Mouse (Mus musculus): ENCODE measurements around the gene Cx3cl1. TPM values are rescaled to one million over a fixed set of nuclear protein-coding genes. Genes with fewer than 3 reads are reported as not detected.

The Cx3cl1 gene
- total and polyA plus RNA-seq, 3 experiments: 0.38 TPM; not detected in 2

- Histone ChIP-seq H3K4me3 (ENCODE audit: low read depth, low read length) (no peak overlapping the region), H3K9me3 (replicated peaks) (no peaks in the 10 kb centered on the region), H3K36me3 (replicated peaks) (no peaks in the 10 kb centered on the region), H3K27me3 (ENCODE audit: insufficient read depth, low read length) (peaks cover 32% of the 10 kb centered on the region), H3K4me1 (ENCODE audit: insufficient read depth, low read depth, low read length) (no peaks in the 10 kb centered on the region)
- TF ChIP-seq CTCF (IDR thresholded peaks at IDR 0.05; ENCODE audit: low read depth, low read length) (no peak), GATA2 (IDR thresholded peaks at IDR 0.05; ENCODE audit: borderline replicate concordance, low read depth, low read length) (no peak), TAL1 (conservative IDR thresholded peaks at IDR 0.05; ENCODE audit: low read depth, low read length) (no peak), GATA1 (IDR thresholded peaks at IDR 0.05; ENCODE audit: borderline replicate concordance, low read length) (no peak), POLR2AphosphoS5 (IDR thresholded peaks at IDR 0.05; ENCODE audit: insufficient replicate concordance, low read depth, low read length) (no peak)
- ATAC-seq (ENCODE audit: extremely low read depth, insufficient number of reproducible peaks, low FRiP score, poor library complexity, severe bottlenecking): no peak
- DNase-seq (ENCODE audit: low spot score): no peak
Measured at GRCm38 (mm10) chr8:94776346-94776745, 4.5 kb downstream of the Cx3cl1 start.

GRCm38 (mm10) chr8:94778036-94778435 lies 6.2 kb downstream of the Cx3cl1 start:
- peaks cover 20% of the 10 kb centered on the region; the same call in 1 of the 2 replicates for H3K27me3 ChIP-seq (ENCODE audit: insufficient read depth, low read length)
- no peak for ATAC-seq (ENCODE audit: extremely low read depth, insufficient number of reproducible peaks, low FRiP score, poor library complexity, severe bottlenecking)
- TF ChIP-seq POLR2AphosphoS5 (IDR thresholded peaks at IDR 0.05; ENCODE audit: insufficient replicate concordance, low read depth, low read length) (no peak), TAL1 (conservative IDR thresholded peaks at IDR 0.05; ENCODE audit: low read depth, low read length) (no peak), CTCF (IDR thresholded peaks at IDR 0.05; ENCODE audit: low read depth, low read length) (no peak), GATA2 (IDR thresholded peaks at IDR 0.05; ENCODE audit: borderline replicate concordance, low read depth, low read length) (no peak), GATA1 (IDR thresholded peaks at IDR 0.05; ENCODE audit: borderline replicate concordance, low read length) (no peak)
- DNase-seq (ENCODE audit: low spot score): no peak
- H3K36me3 ChIP-seq (replicated peaks): no peaks in the 10 kb centered on the region
- no peaks in the 10 kb centered on the region for H3K9me3 ChIP-seq (replicated peaks)
- no peak overlapping the region for H3K4me3 ChIP-seq (ENCODE audit: low read depth, low read length)
- H3K4me1 ChIP-seq (ENCODE audit: insufficient read depth, low read depth, low read length): no peaks in the 10 kb centered on the region

GRCm38 (mm10) chr8:94778473-94778872 lies 6.7 kb downstream of the Cx3cl1 start:
- no peak overlapping the region for H3K4me3 ChIP-seq (ENCODE audit: low read depth, low read length)
- no peaks in the 10 kb centered on the region for H3K4me1 ChIP-seq (ENCODE audit: insufficient read depth, low read depth, low read length)
- H3K27me3 ChIP-seq (ENCODE audit: insufficient read depth, low read length): peaks cover 17% of the 10 kb centered on the region; the same call in 1 of the 2 replicates
- TF ChIP-seq CTCF (IDR thresholded peaks at IDR 0.05; ENCODE audit: low read depth, low read length) (no peak), TAL1 (conservative IDR thresholded peaks at IDR 0.05; ENCODE audit: low read depth, low read length) (no peak), GATA1 (IDR thresholded peaks at IDR 0.05; ENCODE audit: borderline replicate concordance, low read length) (no peak)
- ATAC-seq (ENCODE audit: extremely low read depth, insufficient number of reproducible peaks, low FRiP score, poor library complexity, severe bottlenecking) (no peak), DNase-seq (ENCODE audit: low spot score) (no peak)
- H3K36me3 ChIP-seq (replicated peaks): no peaks in the 10 kb centered on the region
- no peaks in the 10 kb centered on the region for H3K9me3 ChIP-seq (replicated peaks)

GRCm38 (mm10) chr8:94778895-94779533 lies 7.2 kb downstream of the Cx3cl1 start:
- TF ChIP-seq POLR2AphosphoS5 (IDR thresholded peaks at IDR 0.05; ENCODE audit: insufficient replicate concordance, low read depth, low read length): no peak
- no peak for TF ChIP-seq TAL1 (conservative IDR thresholded peaks at IDR 0.05; ENCODE audit: low read depth, low read length)
- no peak for TF ChIP-seq CTCF (IDR thresholded peaks at IDR 0.05; ENCODE audit: low read depth, low read length)
- no peak for TF ChIP-seq GATA2 (IDR thresholded peaks at IDR 0.05; ENCODE audit: borderline replicate concordance, low read depth, low read length)
- TF ChIP-seq GATA1 (IDR thresholded peaks at IDR 0.05; ENCODE audit: borderline replicate concordance, low read length): no peak
- no peak for DNase-seq (ENCODE audit: low spot score)
- H3K9me3 ChIP-seq (replicated peaks): no peaks in the 10 kb centered on the region
- no peaks in the 10 kb centered on the region for H3K4me1 ChIP-seq (ENCODE audit: insufficient read depth, low read depth, low read length)
- ATAC-seq (ENCODE audit: extremely low read depth, insufficient number of reproducible peaks, low FRiP score, poor library complexity, severe bottlenecking): no peak
- no peaks in the 10 kb centered on the region for H3K36me3 ChIP-seq (replicated peaks)
- H3K27me3 ChIP-seq (ENCODE audit: insufficient read depth, low read length): peaks cover 17% of the 10 kb centered on the region; the same call in 1 of the 2 replicates
- no peak overlapping the region for H3K4me3 ChIP-seq (ENCODE audit: low read depth, low read length)

GRCm38 (mm10) chr8:94779534-94780294 lies 7.9 kb downstream of the Cx3cl1 start:
- ATAC-seq (ENCODE audit: extremely low read depth, insufficient number of reproducible peaks, low FRiP score, poor library complexity, severe bottlenecking): no peak
- DNase-seq (ENCODE audit: low spot score): no peak
- no peak overlapping the region for H3K4me3 ChIP-seq (ENCODE audit: low read depth, low read length)
- TF ChIP-seq POLR2AphosphoS5 (IDR thresholded peaks at IDR 0.05; ENCODE audit: insufficient replicate concordance, low read depth, low read length) (no peak), CTCF (IDR thresholded peaks at IDR 0.05; ENCODE audit: low read depth, low read length) (no peak), GATA1 (IDR thresholded peaks at IDR 0.05; ENCODE audit: borderline replicate concordance, low read length) (no peak), TAL1 (conservative IDR thresholded peaks at IDR 0.05; ENCODE audit: low read depth, low read length) (no peak), GATA2 (IDR thresholded peaks at IDR 0.05; ENCODE audit: borderline replicate concordance, low read depth, low read length) (no peak)
- H3K36me3 ChIP-seq (replicated peaks): no peaks in the 10 kb centered on the region
- no peaks in the 10 kb centered on the region for H3K9me3 ChIP-seq (replicated peaks)
- H3K4me1 ChIP-seq (ENCODE audit: insufficient read depth, low read depth, low read length): no peaks in the 10 kb centered on the region
- peaks cover 23% of the 10 kb centered on the region for H3K27me3 ChIP-seq (ENCODE audit: insufficient read depth, low read length)

- Histone ChIP-seq H3K4me1 (ENCODE audit: insufficient read depth, low read depth, low read length) (no peaks in the 10 kb centered on the region), H3K27me3 (ENCODE audit: insufficient read depth, low read length) (peaks cover 29% of the 10 kb centered on the region), H3K36me3 (replicated peaks) (no peaks in the 10 kb centered on the region), H3K4me3 (ENCODE audit: low read depth, low read length) (no peak overlapping the region), H3K9me3 (replicated peaks) (no peaks in the 10 kb centered on the region)
- DNase-seq (ENCODE audit: low spot score) (no peak), ATAC-seq (ENCODE audit: extremely low read depth, insufficient number of reproducible peaks, low FRiP score, poor library complexity, severe bottlenecking) (no peak)
- TF ChIP-seq TAL1 (conservative IDR thresholded peaks at IDR 0.05; ENCODE audit: low read depth, low read length) (no peak), GATA1 (IDR thresholded peaks at IDR 0.05; ENCODE audit: borderline replicate concordance, low read length) (no peak), CTCF (IDR thresholded peaks at IDR 0.05; ENCODE audit: low read depth, low read length) (no peak), GATA2 (IDR thresholded peaks at IDR 0.05; ENCODE audit: borderline replicate concordance, low read depth, low read length) (no peak), POLR2AphosphoS5 (IDR thresholded peaks at IDR 0.05; ENCODE audit: insufficient replicate concordance, low read depth, low read length) (no peak)
Measured at GRCm38 (mm10) chr8:94780491-94781154, 8.8 kb downstream of the Cx3cl1 start.
